Mouse (Mus musculus) bone marrow macrophage, adult 2 months (primary cell): Measurements from ENCODE around the gene Plch2.

Experiments used
- CTCF ChIP-seq: IDR thresholded peaks from 2 replicates; pipeline ENCODE4 v1.5.1; 2012; ENCODE audit warnings: low read depth, mild to moderate bottlenecking, low read length, moderate library complexity
- POLR2A ChIP-seq: IDR thresholded peaks from 2 replicates; pipeline ENCODE4 v1.6.1; 2012; ENCODE audit warnings: mild to moderate bottlenecking, low read depth, low read length, borderline replicate concordance

DNA sequence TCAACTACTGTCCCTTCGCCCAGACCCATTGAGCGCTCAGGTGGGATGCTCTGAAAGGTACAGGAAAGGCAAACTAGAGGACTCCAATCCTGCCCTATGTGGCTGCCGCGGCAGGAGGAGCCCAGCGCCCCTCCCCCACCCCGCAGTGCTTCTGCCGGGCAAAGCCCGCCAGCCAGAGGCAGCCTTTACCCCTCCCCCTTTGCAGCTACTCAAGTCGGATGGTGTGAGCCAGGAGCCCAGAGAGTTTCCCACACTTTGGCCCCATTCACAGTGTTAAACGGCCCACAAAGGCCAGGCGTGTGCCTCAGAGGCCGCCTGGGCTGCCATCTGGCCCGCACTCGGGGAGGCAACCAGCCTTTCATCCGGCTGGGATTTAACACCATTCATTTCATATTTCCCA, 98.4 kb downstream of the Plch2 start:
- no peak for TF ChIP-seq CTCF
- TF ChIP-seq POLR2A, result no peak
